Mouse (Mus musculus): ENCODE measurements around the gene Tln2.

- no peak for TF ChIP-seq CTCF (IDR thresholded peaks at IDR 0.05; ENCODE audit: extremely low read depth, insufficient read depth, insufficient read length, insufficient replicate concordance)
- TF ChIP-seq POLR2A (IDR thresholded peaks at IDR 0.05; ENCODE audit: low read depth, low read length), result no peak
Observed at GRCm38 (mm10) chr9:67587111-67587510, 27.6 kb upstream of the Tln2 start.

Measured in spleen, adult 2 months (tissue).